Mouse (Mus musculus): Measurements from ENCODE around the gene Foxk2. TPM values are rescaled to one million over a fixed set of nuclear protein-coding genes. Genes with fewer than 3 reads are reported as not detected.

Foxk2 gene
- polyA plus RNA-seq, 1 experiment from 2014 or later = 8.0 TPM

GRCm38 (mm10) chr11:121235475-121236238, 24.1 kb upstream of the Foxk2 start:
- peaks cover 12% of the 10 kb centered on the region; the same call in 1 of the 2 replicates for H3K36me3 ChIP-seq
- 27% methylated on average over 9 of the region's 9 CpGs for WGBS
- H3K9ac ChIP-seq = no peak overlapping the region

GRCm38 (mm10) chr11:121236564-121237344, 23.0 kb upstream of the Foxk2 start, which contains the start of gene Narf:
TSS of gene Narf (plus strand) at chr11:121237253.
- peak within 1 kb of the TSS; percentile 51 for H3K4me2 ChIP-seq (replicated peaks)
- peaks cover 18% of the 10 kb centered on the region for H3K4me1 ChIP-seq
- no peaks in the 10 kb centered on the region for H3K9me3 ChIP-seq (replicated peaks)
- peak within 1 kb of the TSS; percentile 85 for H3K9ac ChIP-seq
- H3K27me3 ChIP-seq = no peaks in the 10 kb centered on the region
- peak within 1 kb of the TSS; percentile 61 for H3K4me3 ChIP-seq (replicated peaks)
- H3K36me3 ChIP-seq = peaks cover 21% of the 10 kb centered on the region; the same call in 1 of the 2 replicates
- under 1% methylated on average over 50 of the region's 50 CpGs for WGBS
- peak within 1 kb of the TSS; percentile 100 for H3K27ac ChIP-seq (replicated peaks)
- ATAC-seq (ENCODE audit: insufficient number of reproducible peaks, low FRiP score, low TSS enrichment, low read depth) = peak; percentile 100

More at GRCm38 (mm10) chr11:121235475-121236238, 24.1 kb upstream of the Foxk2 start:
- ATAC-seq (ENCODE audit: insufficient number of reproducible peaks, low FRiP score, low TSS enrichment, low read depth) = no peak
- Histone ChIP-seq H3K27ac (replicated peaks) (peak overlapping the region; percentile 100), H3K27me3 (no peaks in the 10 kb centered on the region), H3K4me2 (replicated peaks) (no peak overlapping the region; the same call in 1 of the 2 replicates), H3K9me3 (replicated peaks) (no peaks in the 10 kb centered on the region), H3K4me1 (peaks cover 18% of the 10 kb centered on the region), H3K4me3 (replicated peaks) (peak overlapping the region; percentile 61; the same call in 1 of the 2 replicates)

DNA sequence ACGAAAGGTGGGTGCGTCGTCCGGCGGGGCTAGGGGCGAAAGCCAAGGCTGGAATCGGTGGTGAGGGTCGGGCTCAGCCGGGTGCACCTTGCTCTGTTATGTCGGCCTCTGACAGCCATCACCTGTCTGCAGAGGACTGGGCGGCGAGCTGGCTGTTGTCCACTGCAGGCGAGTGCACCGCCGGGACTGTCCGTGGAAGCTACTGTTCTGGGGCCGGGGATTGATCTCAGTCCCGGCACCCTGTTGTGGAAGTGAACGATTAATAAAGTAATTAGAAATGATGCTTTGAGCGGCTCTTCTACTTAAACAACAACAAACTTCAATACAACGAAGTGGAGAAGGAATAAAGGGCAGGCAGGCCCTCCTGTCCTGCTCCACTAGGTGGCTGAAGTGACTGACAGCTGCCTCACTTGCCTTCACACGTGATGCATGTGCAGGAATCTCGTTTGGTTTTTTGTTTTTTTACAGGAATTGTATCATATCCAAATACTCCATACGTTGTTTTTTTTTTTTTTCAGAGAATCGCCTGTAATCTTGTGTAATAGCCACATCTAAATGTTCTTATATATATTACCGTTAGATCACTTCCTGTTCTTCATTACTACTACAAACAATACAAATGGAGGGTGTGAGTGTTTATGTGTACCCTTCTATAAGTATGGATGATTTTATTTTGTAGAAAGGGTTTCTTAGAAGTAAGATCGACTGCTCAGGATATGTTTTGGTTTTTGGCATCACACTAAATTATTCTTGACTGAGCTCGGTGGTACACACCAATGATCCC, 22.3 kb upstream of the Foxk2 start:
- H3K9ac ChIP-seq = peak overlapping the region; percentile 56
- no peaks in the 10 kb centered on the region for H3K27me3 ChIP-seq
- peaks cover 18% of the 10 kb centered on the region for H3K4me1 ChIP-seq
- ATAC-seq (ENCODE audit: insufficient number of reproducible peaks, low FRiP score, low TSS enrichment, low read depth) = peak; percentile 21
- H3K27ac ChIP-seq (replicated peaks) = peak overlapping the region; percentile 100
- WGBS = 3% methylated on average over 28 of the region's 28 CpGs
- H3K4me3 ChIP-seq (replicated peaks) = peak overlapping the region; percentile 61
- peak overlapping the region; percentile 51 for H3K4me2 ChIP-seq (replicated peaks)
- H3K9me3 ChIP-seq (replicated peaks) = no peaks in the 10 kb centered on the region
- H3K36me3 ChIP-seq = peaks cover 29% of the 10 kb centered on the region

GRCm38 (mm10) chr11:121239669-121240068, 20.1 kb upstream of the Foxk2 start:
- H3K9me3 ChIP-seq (replicated peaks) = no peaks in the 10 kb centered on the region

DNA sequence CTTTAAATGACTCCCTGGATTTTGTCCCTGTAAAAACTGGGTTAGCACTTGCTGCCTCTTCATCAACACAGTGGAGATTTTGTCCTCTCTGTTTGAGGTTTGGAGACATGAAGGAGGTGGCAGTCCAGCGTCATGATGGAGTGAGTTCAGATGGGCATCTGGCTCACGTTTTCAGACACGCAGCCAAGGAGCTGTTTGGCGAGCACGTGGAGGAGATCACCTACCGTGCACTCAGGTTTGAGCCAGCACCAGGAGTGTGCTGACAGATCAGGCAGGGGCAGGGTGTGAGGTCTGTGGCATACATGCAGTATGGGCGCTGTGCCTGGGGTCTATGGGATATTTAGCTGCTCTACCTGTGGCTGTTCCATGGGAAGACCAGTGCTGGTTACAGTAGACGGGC, 9.6 kb upstream of the Foxk2 start:
- no peak for ATAC-seq (ENCODE audit: insufficient number of reproducible peaks, low FRiP score, low TSS enrichment, low read depth)
- no peak overlapping the region for H3K27ac ChIP-seq (replicated peaks)
- no peaks in the 10 kb centered on the region for H3K4me1 ChIP-seq
- peaks cover 94% of the 10 kb centered on the region for H3K36me3 ChIP-seq
- H3K4me2 ChIP-seq (replicated peaks) = no peak overlapping the region
- H3K9ac ChIP-seq = no peak overlapping the region
- H3K4me3 ChIP-seq (replicated peaks) = no peak overlapping the region
- 84% methylated on average over 8 of the region's 8 CpGs for WGBS
- H3K27me3 ChIP-seq = no peaks in the 10 kb centered on the region
- no peaks in the 10 kb centered on the region for H3K9me3 ChIP-seq (replicated peaks)

More at GRCm38 (mm10) chr11:121239669-121240068, 20.1 kb upstream of the Foxk2 start:
- ATAC-seq (ENCODE audit: insufficient number of reproducible peaks, low FRiP score, low TSS enrichment, low read depth) = no peak
- Histone ChIP-seq H3K36me3 (peaks cover 49% of the 10 kb centered on the region), H3K4me3 (replicated peaks) (no peak overlapping the region), H3K27ac (replicated peaks) (no peak overlapping the region), H3K27me3 (no peaks in the 10 kb centered on the region), H3K4me2 (replicated peaks) (no peak overlapping the region), H3K4me1 (peaks cover 18% of the 10 kb centered on the region), H3K9ac (no peak overlapping the region)
- WGBS = 95% methylated on average over 2 of the region's 2 CpGs

DNA sequence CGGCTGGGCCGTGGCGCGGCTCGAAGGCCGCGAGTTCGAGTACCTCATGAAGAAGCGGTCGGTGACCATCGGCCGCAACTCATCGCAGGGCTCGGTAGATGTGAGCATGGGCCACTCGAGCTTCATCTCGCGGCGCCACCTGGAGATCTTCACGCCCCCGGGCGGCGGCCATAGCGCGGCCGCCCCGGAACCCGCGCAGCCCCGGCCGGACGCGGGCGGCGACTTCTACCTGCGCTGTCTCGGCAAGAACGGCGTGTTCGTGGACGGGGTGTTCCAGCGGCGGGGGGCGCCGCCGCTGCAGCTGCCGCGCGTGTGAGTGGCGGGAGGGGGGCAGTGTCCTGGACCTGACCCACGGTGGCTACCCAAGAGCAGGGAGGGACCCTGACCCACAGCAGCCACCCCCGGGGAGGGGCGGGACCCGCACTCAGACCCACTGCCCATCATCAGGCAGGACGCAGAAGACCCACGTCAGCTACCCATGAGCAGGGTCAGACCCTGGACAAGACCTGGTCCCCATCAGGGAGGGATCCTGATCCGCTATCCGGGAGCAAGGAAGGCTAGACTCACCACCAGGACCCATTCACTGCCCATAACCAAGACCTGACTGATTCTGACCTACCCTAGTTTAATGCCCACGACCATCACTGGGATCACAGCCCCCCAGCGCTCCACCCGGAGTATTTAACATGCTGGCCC, 569 bp downstream of the Foxk2 start:
- Histone ChIP-seq H3K4me3 (replicated peaks) (peak overlapping the region; percentile 99), H3K4me1 (peaks cover 20% of the 10 kb centered on the region), H3K27ac (replicated peaks) (peak overlapping the region; percentile 81), H3K9ac (peak overlapping the region; percentile 98), H3K4me2 (replicated peaks) (peak overlapping the region; percentile 71), H3K36me3 (peaks cover 29% of the 10 kb centered on the region), H3K27me3 (no peaks in the 10 kb centered on the region), H3K9me3 (replicated peaks) (no peaks in the 10 kb centered on the region)
- WGBS = under 1% methylated on average over 59 of the region's 60 CpGs
- 0 out of 2 replicates have a peak, but pooled peaks have one; percentile 1 for ATAC-seq (ENCODE audit: insufficient number of reproducible peaks, low FRiP score, low TSS enrichment, low read depth)

DNA sequence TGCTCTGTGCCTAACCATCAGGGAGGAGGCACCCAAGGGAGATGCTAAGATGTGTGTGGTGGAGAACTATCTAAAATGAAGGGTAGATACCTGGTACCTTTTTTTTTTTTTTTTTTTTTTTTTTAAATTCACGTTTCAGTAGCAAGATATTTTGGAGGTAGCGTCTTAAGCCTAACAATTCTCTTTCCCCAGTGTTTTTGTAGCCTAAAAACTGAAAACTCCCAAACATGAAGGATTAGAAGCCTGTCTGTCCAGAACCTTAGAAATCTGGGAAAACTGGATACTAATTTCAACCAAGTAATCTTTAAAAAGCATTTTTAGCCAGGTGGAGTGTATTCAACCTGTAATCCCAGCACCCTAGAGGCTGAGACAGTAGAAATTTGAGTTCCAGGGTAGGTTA, 1.3 kb downstream of the Foxk2 start:
- Histone ChIP-seq H3K36me3 (peaks cover 28% of the 10 kb centered on the region), H3K9ac (peak overlapping the region; percentile 98), H3K27ac (replicated peaks) (no peak overlapping the region), H3K27me3 (no peaks in the 10 kb centered on the region), H3K9me3 (replicated peaks) (no peaks in the 10 kb centered on the region), H3K4me2 (replicated peaks) (peak overlapping the region; percentile 71), H3K4me1 (peaks cover 20% of the 10 kb centered on the region), H3K4me3 (replicated peaks) (peak overlapping the region; percentile 99)
- no peak for ATAC-seq (ENCODE audit: insufficient number of reproducible peaks, low FRiP score, low TSS enrichment, low read depth)
- WGBS = 48% methylated on average over 2 of the region's 2 CpGs

DNA sequence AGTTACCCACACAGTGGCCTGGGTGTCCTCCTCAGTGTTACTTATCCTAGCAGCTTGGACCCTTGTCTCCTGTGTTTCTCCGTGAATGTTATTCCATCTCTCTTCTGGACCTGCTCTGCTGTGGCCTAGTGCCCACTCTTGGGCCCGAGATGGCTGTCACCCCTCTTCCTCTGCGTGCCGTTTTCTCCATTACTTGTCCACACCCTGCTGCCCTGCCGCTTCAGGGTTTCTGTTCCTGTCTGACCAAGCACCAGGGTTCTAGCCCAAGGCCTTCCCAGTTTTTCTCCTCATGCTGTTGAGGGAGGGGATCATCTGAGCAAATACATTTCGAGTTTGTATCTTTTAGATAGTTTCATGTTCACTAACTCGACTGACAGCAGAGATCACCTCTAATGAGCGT, 17.7 kb downstream of the Foxk2 start:
- no peaks in the 10 kb centered on the region for H3K9me3 ChIP-seq (replicated peaks)
- H3K9ac ChIP-seq = no peak overlapping the region
- H3K36me3 ChIP-seq = 0 out of 2 replicates have a peak, but pooled peaks cover 7% of the 10 kb centered on the region
- no peak overlapping the region for H3K4me3 ChIP-seq (replicated peaks)
- no peak for ATAC-seq (ENCODE audit: insufficient number of reproducible peaks, low FRiP score, low TSS enrichment, low read depth)
- H3K27me3 ChIP-seq = no peaks in the 10 kb centered on the region
- no peak overlapping the region for H3K27ac ChIP-seq (replicated peaks)
- 87% methylated on average over 8 of the region's 8 CpGs for WGBS
- no peaks in the 10 kb centered on the region for H3K4me1 ChIP-seq
- no peak overlapping the region for H3K4me2 ChIP-seq (replicated peaks)

GRCm38 (mm10) chr11:121278011-121278410, 18.2 kb downstream of the Foxk2 start:
- 89% methylated on average over 3 of the region's 3 CpGs for WGBS
- H3K36me3 ChIP-seq = 0 out of 2 replicates have a peak, but pooled peaks cover 6% of the 10 kb centered on the region
- no peaks in the 10 kb centered on the region for H3K27me3 ChIP-seq
- no peak overlapping the region for H3K27ac ChIP-seq (replicated peaks)
- H3K4me1 ChIP-seq = no peaks in the 10 kb centered on the region
- no peak overlapping the region for H3K4me3 ChIP-seq (replicated peaks)
- no peaks in the 10 kb centered on the region for H3K9me3 ChIP-seq (replicated peaks)
- no peak for ATAC-seq (ENCODE audit: insufficient number of reproducible peaks, low FRiP score, low TSS enrichment, low read depth)
- no peak overlapping the region for H3K9ac ChIP-seq
- H3K4me2 ChIP-seq (replicated peaks) = no peak overlapping the region

DNA sequence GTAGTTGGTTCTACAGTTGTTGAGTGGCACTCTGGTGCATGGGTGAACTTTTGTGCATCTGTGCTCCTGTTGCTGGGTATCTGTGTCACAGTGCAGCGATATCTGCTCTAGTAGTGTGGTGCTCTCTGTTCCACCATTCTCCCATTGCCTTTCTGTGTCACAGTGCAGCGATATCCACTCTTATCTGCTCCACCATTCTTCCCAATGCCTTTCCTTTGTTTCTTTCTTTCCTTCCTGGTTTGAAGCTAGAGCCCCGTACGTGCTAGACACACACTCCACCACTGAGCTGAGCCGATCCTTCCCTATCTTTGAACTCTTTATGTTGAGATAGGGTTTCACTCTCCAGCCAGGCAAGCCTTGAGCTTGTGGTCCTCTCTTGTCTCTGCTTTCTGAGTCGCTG, 23.1 kb downstream of the Foxk2 start:
- H3K9me3 ChIP-seq (replicated peaks) = no peaks in the 10 kb centered on the region
- no peaks in the 10 kb centered on the region for H3K4me1 ChIP-seq
- ATAC-seq (ENCODE audit: insufficient number of reproducible peaks, low FRiP score, low TSS enrichment, low read depth) = no peak
- 85% methylated on average over 6 of the region's 6 CpGs for WGBS
- H3K9ac ChIP-seq = no peak overlapping the region
- H3K36me3 ChIP-seq = peaks cover 26% of the 10 kb centered on the region
- no peaks in the 10 kb centered on the region for H3K27me3 ChIP-seq
- H3K4me3 ChIP-seq (replicated peaks) = no peak overlapping the region
- no peak overlapping the region for H3K4me2 ChIP-seq (replicated peaks)
- H3K27ac ChIP-seq (replicated peaks) = no peak overlapping the region

Data from embryonic facial prominence, embryonic 15.5 days (tissue).